Mouse (Mus musculus): ENCODE measurements at regions not wholly inside any gene's neighbourhood (a gene's known extent, or its start where the extent isn't known, plus 50 kb on each side); places are given as distances from the start of the nearest gene placed in this dataset.

- no peak for DNase-seq
Observed at GRCm38 (mm10) chr13:107944831-107945230, 99.4 kb upstream of the Smim15 start.

- no peak for DNase-seq
Observed at GRCm38 (mm10) chr13:107942979-107943378, 101.3 kb upstream of the Smim15 start.

GRCm38 (mm10) chr13:107942297-107942962 lies 101.8 kb upstream of the Smim15 start:
- no peak for DNase-seq

- no peak for DNase-seq
Observed at GRCm38 (mm10) chr13:107939916-107940646, 104.2 kb upstream of the Smim15 start.

GRCm38 (mm10) chr13:107935611-107936010 lies 108.6 kb upstream of the Smim15 start:
- no peak for DNase-seq

GRCm38 (mm10) chr13:107934691-107935090 lies 109.6 kb upstream of the Smim15 start:
- DNase-seq: no peak

GRCm38 (mm10) chr13:107933598-107934571 lies 110.4 kb upstream of the Smim15 start:
- DNase-seq: no peak

- DNase-seq: no peak
Observed at GRCm38 (mm10) chr13:107932423-107933032, 111.7 kb upstream of the Smim15 start.

GRCm38 (mm10) chr13:107931216-107931615 lies 113.0 kb upstream of the Smim15 start:
- DNase-seq: no peak

GRCm38 (mm10) chr13:107927499-107928215 lies 116.6 kb upstream of the Smim15 start:
- DNase-seq: no peak

- DNase-seq: no peak
Observed at GRCm38 (mm10) chr13:107925470-107925869, 118.8 kb upstream of the Smim15 start.

GRCm38 (mm10) chr13:107923129-107924114 lies 120.8 kb upstream of the Smim15 start:
- peak; percentile 20 for DNase-seq

GRCm38 (mm10) chr13:107919403-107919802 lies 124.8 kb upstream of the Smim15 start:
- no peak for DNase-seq

- DNase-seq: no peak
Observed at GRCm38 (mm10) chr13:107918478-107918877, 125.8 kb upstream of the Smim15 start.

- DNase-seq: no peak
Observed at GRCm38 (mm10) chr13:107918065-107918464, 126.2 kb upstream of the Smim15 start.

- DNase-seq: no peak
Observed at GRCm38 (mm10) chr13:107917564-107917963, 126.7 kb upstream of the Smim15 start.

- no peak for DNase-seq
Observed at GRCm38 (mm10) chr13:107910125-107910524, 134.1 kb upstream of the Smim15 start.

- no peak for DNase-seq
Observed at GRCm38 (mm10) chr13:107909343-107910067, 134.7 kb upstream of the Smim15 start.

GRCm38 (mm10) chr13:107907966-107908365 lies 136.3 kb upstream of the Smim15 start:
- no peak for DNase-seq

GRCm38 (mm10) chr13:107904851-107905250 lies 139.4 kb upstream of the Smim15 start:
- DNase-seq: no peak

Measured in right cerebral cortex, adult 18-20 months (tissue).